Mouse (Mus musculus) embryonic facial prominence, embryonic 15.5 days (tissue): ENCODE data around the gene Eml3. TPM values are rescaled to one million over a fixed set of nuclear protein-coding genes. Genes with fewer than 3 reads are reported as not detected.

ENCODE experiments used
- ATAC-seq: fragments of 200-750 bp; cut with Nextera tagmentation; 2 replicates; pipeline ENCODE4 v1.8.0; 2017; ENCODE audit warnings: low read depth, moderate TSS enrichment; ENCODE audit not compliant: insufficient number of reproducible peaks, low FRiP score, low TSS enrichment
- H3K27ac ChIP-seq: fragments of 300-500 bp; sonication (generic); replicated peaks from 2 replicates; pipeline ENCODE4 v1.5.1; 2015; ENCODE audit warnings: mild to moderate bottlenecking, inconsistent platforms
- H3K27me3 ChIP-seq: fragments of 300-500 bp; sonication (generic); 2 replicates; pipeline ENCODE4 v1.6.1; 2015; ENCODE audit warnings: inconsistent platforms
- H3K36me3 ChIP-seq: fragments of 300-500 bp; sonication (generic); 2 replicates; pipeline ENCODE4 v1.6.1; 2015; ENCODE audit warnings: mild to moderate bottlenecking, inconsistent platforms
- H3K4me1 ChIP-seq: fragments of 300-500 bp; sonication (generic); 2 replicates; pipeline ENCODE4 v1.6.1; 2015; ENCODE audit warnings: inconsistent platforms
- H3K4me2 ChIP-seq: fragments of 300-500 bp; sonication (generic); replicated peaks from 2 replicates; pipeline ENCODE4 v1.6.1; 2015; ENCODE audit warnings: mild to moderate bottlenecking, inconsistent platforms
- H3K4me3 ChIP-seq: fragments of 300-500 bp; sonication (generic); replicated peaks from 2 replicates; pipeline ENCODE4 v1.5.1; 2015; ENCODE audit warnings: mild to moderate bottlenecking, inconsistent platforms
- H3K9ac ChIP-seq: fragments of 300-500 bp; sonication (generic); 2 replicates; pipeline ENCODE4 v1.6.1; 2015; ENCODE audit warnings: inconsistent platforms
- H3K9me3 ChIP-seq: fragments of 300-500 bp; sonication (generic); replicated peaks from 2 replicates; pipeline ENCODE4 v1.6.1; 2016; ENCODE audit warnings: inconsistent platforms
- WGBS: fragments of 180-500 bp; shearing (Covaris S2); methylation state at CpG from one replicate; pipeline ENCODE4 v1.1.7; 2015; 5-methylcytosine and 5-hydroxymethylcytosine counted together
- polyA plus RNA-seq: library from polyadenylated mRNA; unstranded; fragments of >200 nt; fragmentation: Nextera tagmentation; extraction: Ambion mirVana; gene quantifications from 2 replicates; pipeline ENCODE4 v1.2.1, GENCODE M21; 2015

Eml3 gene
- polyA plus RNA-seq, 1 experiment from 2014 or later = 43.1 TPM

DNA sequence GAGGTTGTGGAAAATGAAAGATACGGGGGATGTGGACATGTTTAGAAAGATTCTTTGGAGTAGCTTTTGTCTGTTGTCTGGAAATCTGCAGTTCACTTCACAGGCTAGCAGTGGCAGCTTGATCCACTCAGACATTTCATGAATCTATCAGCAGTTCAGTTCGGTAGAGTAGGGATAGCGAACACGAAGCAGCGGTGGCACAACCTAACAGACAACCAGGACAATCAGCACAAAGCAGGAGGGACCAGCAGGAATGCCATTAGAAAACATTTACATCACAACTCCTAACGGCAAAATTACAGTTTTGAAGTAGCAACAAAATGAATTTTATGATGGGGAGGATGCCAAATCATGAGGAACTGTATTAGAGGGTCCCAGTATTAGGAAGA, 9.7 kb upstream of the Eml3 start:
- no peak for ATAC-seq
- 66% methylated on average over 6 of the region's 6 CpGs for WGBS
- peak overlapping the region; percentile 76 for H3K9ac ChIP-seq

DNA sequence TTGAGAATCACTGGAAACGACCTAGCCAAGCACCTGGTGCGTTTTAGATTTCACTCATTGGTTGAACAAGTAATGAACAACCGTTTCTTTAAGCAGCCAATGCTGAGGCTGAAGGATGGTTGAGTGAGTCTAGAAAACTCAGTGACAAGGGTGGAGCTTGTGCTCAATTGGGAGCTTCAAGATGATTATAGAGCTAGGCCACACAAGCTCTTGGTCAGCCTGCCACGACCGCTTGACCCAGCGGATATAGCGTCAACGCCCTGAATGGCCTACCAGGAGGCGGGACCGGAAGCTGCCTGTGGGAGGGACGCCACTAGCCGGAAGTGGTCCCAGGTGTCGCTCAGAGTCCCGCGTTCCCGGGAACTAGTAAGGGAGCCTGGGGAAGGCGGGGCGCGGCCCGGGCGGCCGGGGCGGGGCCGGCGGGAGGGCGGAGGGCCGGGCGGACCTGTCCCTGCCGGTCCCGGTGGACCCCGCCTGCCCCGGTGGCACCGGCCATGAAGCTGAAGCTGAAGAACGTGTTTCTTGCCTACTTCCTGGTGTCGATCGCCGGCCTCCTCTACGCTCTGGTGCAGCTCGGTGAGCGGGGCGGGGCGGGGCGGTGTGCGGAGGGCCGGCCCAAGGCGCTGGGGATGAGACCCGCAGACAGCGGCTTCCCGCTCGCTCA, 9.1 kb upstream of the Eml3 start, which contains the start of gene B3gat3:
B3gat3 (plus strand) TSS at position 302 of the 664 bp plus-strand sequence.
- Histone ChIP-seq H3K9me3 (no peaks in the 10 kb centered on the region), H3K36me3 (peaks cover 22% of the 10 kb centered on the region), H3K9ac (peak within 1 kb of the TSS; percentile 76), H3K4me2 (peak within 1 kb of the TSS; percentile 75), H3K4me3 (peak within 1 kb of the TSS; percentile 82), H3K27me3 (no peaks in the 10 kb centered on the region), H3K27ac (peak within 1 kb of the TSS; percentile 94), H3K4me1 (peaks cover 20% of the 10 kb centered on the region)
- peak; percentile 97 for ATAC-seq
- 1% methylated on average over 49 of the region's 50 CpGs for WGBS

More for the DNA sequence above, 9.7 kb upstream of the Eml3 start:
- Histone ChIP-seq H3K9me3 (no peaks in the 10 kb centered on the region), H3K36me3 (peaks cover 28% of the 10 kb centered on the region), H3K4me2 (peak overlapping the region; percentile 75), H3K27ac (peak overlapping the region; percentile 94), H3K4me3 (peak overlapping the region; percentile 82), H3K27me3 (no peaks in the 10 kb centered on the region), H3K4me1 (peaks cover 20% of the 10 kb centered on the region)

DNA sequence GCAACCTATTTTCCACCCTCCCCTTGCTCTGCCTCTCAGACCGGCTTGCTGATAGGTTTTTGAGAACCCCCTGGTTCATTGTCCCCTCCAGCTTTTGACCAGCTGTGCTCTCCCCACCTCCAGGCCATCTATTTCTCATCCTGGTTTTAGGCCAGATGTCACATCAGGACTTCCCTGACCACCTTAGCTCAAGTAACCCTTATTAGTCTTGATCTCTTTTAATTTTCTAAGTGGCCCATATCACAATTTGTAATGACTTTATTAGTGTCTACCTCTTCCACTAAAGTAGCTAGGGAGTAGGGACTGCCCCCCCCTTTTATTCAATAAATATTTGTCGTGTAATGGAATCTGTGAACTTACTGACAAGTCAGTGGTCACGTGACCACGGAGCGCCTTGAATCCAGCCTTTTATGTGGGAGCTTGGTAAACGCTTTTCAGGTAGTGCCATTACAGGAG, 8.5 kb upstream of the Eml3 start:
- Histone ChIP-seq H3K36me3 (peaks cover 22% of the 10 kb centered on the region), H3K9me3 (no peaks in the 10 kb centered on the region), H3K4me1 (peaks cover 20% of the 10 kb centered on the region), H3K27ac (peak overlapping the region; percentile 94), H3K4me2 (peak overlapping the region; percentile 75), H3K4me3 (peak overlapping the region; percentile 82), H3K27me3 (no peaks in the 10 kb centered on the region), H3K9ac (peak overlapping the region; percentile 76)
- WGBS = under 1% methylated on average over 6 of the region's 6 CpGs
- ATAC-seq = no peak

DNA sequence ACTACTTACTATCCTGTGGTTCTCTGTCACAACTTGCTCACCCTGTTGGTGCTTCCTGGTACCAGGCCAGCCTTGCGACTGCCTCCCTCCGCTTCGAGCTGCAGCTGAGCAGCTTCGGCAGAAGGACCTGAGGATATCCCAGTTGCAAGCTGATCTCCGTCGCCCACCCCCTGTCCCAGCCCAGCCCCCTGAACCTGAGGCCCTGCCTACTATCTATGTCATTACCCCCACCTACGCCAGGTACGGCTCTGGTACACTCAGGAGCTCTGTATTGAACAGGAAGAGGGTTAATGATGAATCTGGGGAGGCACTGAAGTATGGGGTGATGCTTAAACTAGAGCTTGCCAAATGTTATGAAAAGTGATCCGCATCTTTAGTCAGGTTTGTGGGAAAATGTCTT, 7.6 kb upstream of the Eml3 start:
- H3K4me1 ChIP-seq = peaks cover 20% of the 10 kb centered on the region
- peak overlapping the region; percentile 82 for H3K4me3 ChIP-seq
- no peak for ATAC-seq
- peak overlapping the region; percentile 75 for H3K4me2 ChIP-seq
- 49% methylated on average over 9 of the region's 9 CpGs for WGBS
- H3K27ac ChIP-seq = no peak overlapping the region
- H3K9ac ChIP-seq = no peak overlapping the region
- H3K27me3 ChIP-seq = no peaks in the 10 kb centered on the region
- H3K36me3 ChIP-seq = peaks cover 21% of the 10 kb centered on the region; the same call in 1 of the 2 replicates
- no peaks in the 10 kb centered on the region for H3K9me3 ChIP-seq

DNA sequence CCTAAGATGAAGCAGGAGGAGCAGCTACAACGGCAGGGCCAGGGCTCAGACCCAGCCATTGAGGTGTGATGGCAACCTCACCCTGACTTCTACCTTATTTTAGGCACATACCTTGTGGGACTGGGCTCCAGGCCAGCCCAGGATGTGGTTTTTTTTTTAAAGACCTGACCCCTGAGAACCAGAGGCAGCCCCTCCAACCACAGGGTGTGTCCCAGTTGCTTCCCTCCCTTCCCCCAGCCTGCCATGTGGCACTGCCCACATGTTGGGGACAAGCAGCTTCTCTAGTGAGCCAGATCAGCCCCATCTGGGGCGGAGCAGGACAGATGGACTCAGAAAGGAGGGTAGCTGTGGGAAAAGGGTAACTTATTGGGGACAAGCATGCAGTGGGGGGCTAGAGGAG, 2.6 kb upstream of the Eml3 start:
- H3K9ac ChIP-seq = no peak overlapping the region
- no peaks in the 10 kb centered on the region for H3K9me3 ChIP-seq
- H3K27me3 ChIP-seq = no peaks in the 10 kb centered on the region
- H3K36me3 ChIP-seq = peaks cover 31% of the 10 kb centered on the region; the same call in 1 of the 2 replicates
- WGBS = 73% methylated on average over 2 of the region's 2 CpGs
- ATAC-seq = no peak
- no peak overlapping the region for H3K4me2 ChIP-seq
- H3K4me3 ChIP-seq = no peak overlapping the region
- peaks cover 23% of the 10 kb centered on the region for H3K4me1 ChIP-seq
- H3K27ac ChIP-seq = 0 out of 2 replicates have a peak overlapping the region, but pooled peaks have one; percentile 48

DNA sequence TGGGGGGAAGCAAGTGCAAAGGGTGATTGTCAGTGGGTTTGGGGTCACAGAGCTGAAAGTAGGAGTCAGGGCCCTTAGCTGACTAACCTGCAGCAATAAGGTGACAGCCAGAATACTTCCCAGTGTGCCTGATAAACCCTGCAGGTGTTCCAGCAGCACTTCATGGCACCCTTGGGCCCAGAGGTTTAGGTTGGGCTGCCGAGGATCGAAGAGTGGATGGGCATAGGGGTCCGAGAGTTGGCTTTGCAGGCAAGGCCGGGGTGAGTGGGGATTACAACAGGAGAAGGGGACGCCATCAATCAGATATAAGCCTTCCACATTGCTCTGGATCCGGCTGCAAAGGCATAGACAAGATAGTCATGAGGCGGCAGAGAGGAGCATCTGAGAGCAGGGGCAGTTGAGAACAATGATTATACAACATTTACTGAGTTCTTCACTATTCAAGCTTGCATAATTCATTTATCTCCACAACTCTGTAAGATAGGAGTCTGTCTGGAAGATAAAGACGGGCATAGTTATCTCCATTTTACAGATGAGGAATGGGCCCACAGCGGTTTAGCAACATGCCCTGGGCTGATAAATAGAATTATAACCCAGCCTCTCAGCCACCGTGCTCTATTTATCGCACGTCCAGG, 1.3 kb upstream of the Eml3 start:
- no peak for ATAC-seq
- Histone ChIP-seq H3K4me1 (peaks cover 18% of the 10 kb centered on the region), H3K4me3 (no peak overlapping the region), H3K4me2 (no peak overlapping the region), H3K27ac (no peak overlapping the region), H3K9me3 (no peaks in the 10 kb centered on the region), H3K27me3 (no peaks in the 10 kb centered on the region), H3K9ac (no peak overlapping the region), H3K36me3 (peaks cover 36% of the 10 kb centered on the region)
- WGBS = 84% methylated on average over 12 of the region's 12 CpGs

DNA sequence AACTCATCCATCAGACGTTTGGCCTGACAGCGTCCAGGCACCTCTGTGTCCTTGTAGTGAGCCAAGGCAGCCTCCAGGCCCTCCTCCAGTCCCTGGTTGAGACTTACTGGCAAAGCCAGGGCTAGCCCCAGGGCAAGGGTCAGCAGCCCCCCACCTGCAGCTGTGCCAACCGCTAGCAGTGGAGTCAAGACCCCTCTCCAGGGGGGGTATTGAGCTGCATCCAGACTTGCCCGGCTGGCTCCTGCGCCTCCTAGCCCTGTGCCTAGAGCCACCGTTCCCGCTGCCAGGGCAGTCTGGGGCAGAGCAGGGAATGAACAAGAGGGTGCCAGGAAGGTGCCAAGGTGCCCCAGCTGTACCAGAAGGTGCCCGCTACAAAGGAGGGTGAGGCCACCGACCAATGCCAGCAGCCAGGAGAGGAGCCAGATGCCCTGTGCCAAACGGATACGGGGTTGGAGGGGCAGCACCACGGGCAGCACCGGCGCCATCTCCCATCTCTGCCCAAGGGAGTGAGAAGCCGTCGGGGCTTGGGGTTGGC, 596 bp upstream of the Eml3 start:
- Histone ChIP-seq H3K36me3 (peaks cover 42% of the 10 kb centered on the region), H3K4me3 (peak overlapping the region; percentile 84), H3K4me2 (peak overlapping the region; percentile 73), H3K9me3 (no peaks in the 10 kb centered on the region), H3K27me3 (no peaks in the 10 kb centered on the region), H3K9ac (peak overlapping the region; percentile 68), H3K27ac (peak overlapping the region; percentile 83), H3K4me1 (peaks cover 18% of the 10 kb centered on the region)
- WGBS = 17% methylated on average over 16 of the region's 16 CpGs
- peak; percentile 16; the same call in 1 of the 2 replicates for ATAC-seq

DNA sequence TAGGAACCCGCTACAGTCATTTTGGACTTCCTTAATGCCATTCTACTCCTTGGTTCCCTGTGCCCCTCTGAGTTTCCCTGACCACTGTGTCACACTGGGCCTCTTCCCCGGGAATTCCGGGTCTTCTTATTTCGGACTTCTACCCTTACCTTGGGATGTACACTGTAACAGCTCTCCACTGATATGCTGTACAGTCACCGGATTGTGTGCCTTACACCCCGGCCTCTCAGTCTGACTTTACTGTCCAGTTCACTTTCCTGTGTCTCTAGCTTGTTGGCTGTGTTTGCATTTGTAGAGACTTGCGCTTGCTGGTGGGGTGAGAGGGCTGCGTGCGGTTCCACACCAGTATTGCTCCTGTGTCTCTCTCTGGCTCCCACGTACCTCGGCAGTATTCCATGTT, 765 bp downstream of the Eml3 start:
- Histone ChIP-seq H3K4me1 (peaks cover 18% of the 10 kb centered on the region), H3K36me3 (peaks cover 54% of the 10 kb centered on the region), H3K9me3 (no peaks in the 10 kb centered on the region), H3K27ac (peak overlapping the region; percentile 83), H3K9ac (peak overlapping the region; percentile 68), H3K4me3 (peak overlapping the region; percentile 84), H3K27me3 (no peaks in the 10 kb centered on the region), H3K4me2 (peak overlapping the region; percentile 73)
- ATAC-seq = no peak
- 8% methylated on average over 11 of the region's 11 CpGs for WGBS

DNA sequence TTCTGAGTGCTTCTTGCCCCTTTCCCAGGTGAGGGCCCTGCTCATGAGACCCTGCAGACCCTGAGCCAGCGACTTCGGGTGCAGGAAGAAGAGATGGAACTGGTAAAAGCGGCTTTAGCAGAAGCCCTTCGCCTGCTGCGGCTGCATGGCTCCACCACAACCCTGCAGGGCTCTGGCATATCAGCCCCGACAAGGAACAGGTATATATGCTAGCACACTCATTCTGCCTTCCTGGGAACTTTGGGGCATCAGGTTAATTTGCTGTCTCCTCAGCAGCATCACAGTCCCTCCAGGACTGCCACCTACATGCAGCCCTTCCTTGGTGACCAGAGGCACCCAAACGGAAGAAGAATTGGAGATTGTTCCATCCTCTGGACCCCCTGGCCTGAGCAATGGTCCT, 1.4 kb downstream of the Eml3 start:
- 60% methylated on average over 7 of the region's 7 CpGs for WGBS
- H3K9me3 ChIP-seq = no peaks in the 10 kb centered on the region
- peaks cover 18% of the 10 kb centered on the region for H3K4me1 ChIP-seq
- H3K27ac ChIP-seq = no peak overlapping the region
- 0 out of 2 replicates have a peak overlapping the region, but pooled peaks have one; percentile 68 for H3K9ac ChIP-seq
- no peaks in the 10 kb centered on the region for H3K27me3 ChIP-seq
- no peak for ATAC-seq
- H3K36me3 ChIP-seq = peaks cover 55% of the 10 kb centered on the region
- peak overlapping the region; percentile 84 for H3K4me3 ChIP-seq
- peak overlapping the region; percentile 73 for H3K4me2 ChIP-seq

DNA sequence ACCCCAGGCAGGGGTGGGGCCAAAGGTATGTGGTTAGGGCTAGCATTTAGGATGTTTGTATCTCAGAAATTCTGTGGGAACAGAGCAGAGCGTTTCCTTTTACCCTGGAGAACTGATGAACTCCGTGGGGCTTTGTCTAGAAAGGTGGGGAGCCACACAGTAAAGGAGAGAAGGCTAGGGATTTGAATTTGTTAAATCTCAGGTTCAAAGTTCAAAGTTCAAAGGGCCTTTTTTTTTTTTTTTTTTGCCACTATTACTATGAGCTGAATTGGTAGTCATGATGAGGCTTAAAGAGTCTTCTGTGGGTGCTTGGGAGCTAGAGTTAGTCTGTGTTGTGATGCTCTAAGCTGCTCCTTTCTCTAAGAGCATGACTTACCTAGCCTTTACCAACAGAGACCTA, 7.4 kb downstream of the Eml3 start:
- Histone ChIP-seq H3K4me1 (peaks cover 10% of the 10 kb centered on the region), H3K4me2 (no peak overlapping the region), H3K4me3 (no peak overlapping the region), H3K9ac (no peak overlapping the region), H3K9me3 (no peaks in the 10 kb centered on the region), H3K36me3 (peaks cover 70% of the 10 kb centered on the region), H3K27ac (no peak overlapping the region), H3K27me3 (no peaks in the 10 kb centered on the region)
- 88% methylated on average over 2 of the region's 2 CpGs for WGBS
- no peak for ATAC-seq

DNA sequence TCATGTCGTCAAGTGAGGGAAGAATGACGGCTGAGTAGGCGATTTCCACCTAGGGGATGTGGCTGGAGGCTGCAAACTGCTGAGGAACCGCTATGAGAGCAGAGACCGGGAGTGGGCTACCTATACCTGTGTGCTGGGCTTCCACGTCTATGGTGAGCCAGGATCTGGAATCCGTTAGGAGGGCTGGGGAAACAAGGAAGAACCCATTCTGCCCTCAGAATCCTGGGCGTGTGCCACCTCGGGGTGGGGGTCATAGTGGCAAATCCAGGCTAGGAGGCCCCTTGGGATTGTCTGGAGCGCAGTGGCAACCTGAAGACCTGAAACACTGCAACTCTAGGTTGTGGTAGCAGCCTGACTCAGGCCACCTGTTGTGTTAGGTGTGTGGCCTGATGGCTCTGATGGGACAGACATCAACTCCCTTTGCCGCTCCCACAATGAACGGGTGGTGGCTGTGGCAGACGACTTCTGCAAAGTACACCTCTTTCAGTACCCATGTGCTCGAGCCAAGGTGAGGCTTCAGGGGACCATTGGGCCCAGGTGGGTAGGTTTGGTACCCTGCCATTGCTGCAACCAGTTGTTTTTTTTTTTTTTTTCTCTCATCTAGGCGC, 11.3 kb downstream of the Eml3 start:
- WGBS = 69% methylated on average over 15 of the region's 15 CpGs
- Histone ChIP-seq H3K4me2 (peak overlapping the region; percentile 61; the same call in 1 of the 2 replicates), H3K9ac (peak overlapping the region; percentile 21; the same call in 1 of the 2 replicates)

More for the DNA sequence above, 11.3 kb downstream of the Eml3 start:
- Histone ChIP-seq H3K4me3 (peak overlapping the region; percentile 68; the same call in 1 of the 2 replicates), H3K9me3 (no peaks in the 10 kb centered on the region), H3K36me3 (peaks cover 49% of the 10 kb centered on the region), H3K27ac (peak overlapping the region; percentile 99), H3K27me3 (no peaks in the 10 kb centered on the region), H3K4me1 (peaks cover 39% of the 10 kb centered on the region)
- ATAC-seq = no peak
